Mouse (Mus musculus) megakaryocyte, adult 5-6 weeks (primary cell): ENCODE data around the gene Tmem221. TPM values are rescaled to one million over a fixed set of nuclear protein-coding genes. Genes with fewer than 3 reads are reported as not detected.
A peak's percentile ranks its signal among the peaks of the same experiment; 100 is the strongest.

Experiments
- ATAC-seq: 2 replicates; pipeline ENCODE4 v1.8.0; 2016; ENCODE audit warnings: mild to moderate bottlenecking, inconsistent platforms; ENCODE audit not compliant: poor library complexity, severe bottlenecking
- total RNA-seq, 2 experiments: library from RNA; stranded (forward) in 1 of 2; stranded (reverse) in 1 of 2; fragments of 153-499, 151-499 nt in 1 of 2; fragments of 221-1000, 200-1000 nt in 1 of 2; gene quantifications; 2 replicates each; pipeline versions ENCODE4 v1.2.3 to v1.2.4; 2015 to 2017

Tmem221 gene
- total RNA-seq, 2 experiments from 2014 or later, result 0.99 to 1.8 TPM

GRCm38 (mm10) chr8:71513018-71513754, 45.5 kb downstream of the Tmem221 start:
- no peak for ATAC-seq

GRCm38 (mm10) chr8:71511644-71512043, 47.0 kb downstream of the Tmem221 start, which contains the start of gene Plvap:
TSS of gene Plvap (minus strand) at chr8:71511752.
- ATAC-seq, result peak; percentile 54

- ATAC-seq, result no peak
Observed at GRCm38 (mm10) chr8:71509316-71509715, 49.4 kb downstream of the Tmem221 start.

- ATAC-seq, result no peak
Observed at GRCm38 (mm10) chr8:71507589-71508104, 51.0 kb downstream of the Tmem221 start.

- no peak for ATAC-seq
Observed at GRCm38 (mm10) chr8:71505979-71506378, 52.7 kb downstream of the Tmem221 start.

GRCm38 (mm10) chr8:71505326-71505725, 53.3 kb downstream of the Tmem221 start:
- ATAC-seq, result no peak

- ATAC-seq, result no peak
Observed at GRCm38 (mm10) chr8:71504349-71504748, 54.3 kb downstream of the Tmem221 start.

Other genes with a start within 250 kb of the Tmem221 start
- 124 and 135 TPM in 2 replicates for gene Use1, start 192.0 kb downstream of the Tmem221 start, total RNA-seq (2015)
- gene Use1, start 192.0 kb downstream of the Tmem221 start, total RNA-seq (2017), result 167 and 180 TPM in 2 replicates
- gene Ocel1, start 187.6 kb downstream of the Tmem221 start, total RNA-seq (2015), result 8.7 and 8.9 TPM in 2 replicates
- 16.2 and 18.5 TPM in 2 replicates for gene Ocel1, start 187.6 kb downstream of the Tmem221 start, total RNA-seq (2017)
- gene Nr2f6, start 176.9 kb downstream of the Tmem221 start, total RNA-seq (2015), result 8.2 and 13.8 TPM in 2 replicates
- gene Nr2f6, start 176.9 kb downstream of the Tmem221 start, total RNA-seq (2017), result 6.9 and 9.1 TPM in 2 replicates
- not detected in 2 replicates for gene Ushbp1, start 163.1 kb downstream of the Tmem221 start, total RNA-seq (2015)
- not detected in 2 replicates for gene Ushbp1, start 163.1 kb downstream of the Tmem221 start, total RNA-seq (2017)
- gene Babam1, start 162.0 kb downstream of the Tmem221 start, total RNA-seq (2015), result 62.0 and 66.6 TPM in 2 replicates
- gene Babam1, start 162.0 kb downstream of the Tmem221 start, total RNA-seq (2017), result 108 and 110 TPM in 2 replicates
- 14.4 TPM in 2 replicates for gene Ankle1, start 152.9 kb downstream of the Tmem221 start, total RNA-seq (2015)
- gene Ankle1, start 152.9 kb downstream of the Tmem221 start, total RNA-seq (2017), result 13.5 and 16.1 TPM in 2 replicates
- 2.4 and 3.1 TPM in 2 replicates for gene Abhd8, start 95.2 kb downstream of the Tmem221 start, total RNA-seq (2015)
- 5.8 and 7.4 TPM in 2 replicates for gene Abhd8, start 95.2 kb downstream of the Tmem221 start, total RNA-seq (2017)
- gene Mrpl34, start 93.9 kb downstream of the Tmem221 start, total RNA-seq (2015), result 31.6 and 40.1 TPM in 2 replicates
- 33.5 and 36.1 TPM in 2 replicates for gene Mrpl34, start 93.9 kb downstream of the Tmem221 start, total RNA-seq (2017)
- 39.1 and 44.0 TPM in 2 replicates for gene Dda1, start 89.7 kb downstream of the Tmem221 start, total RNA-seq (2015)
- 14.2 and 26.3 TPM in 2 replicates for gene Dda1, start 89.7 kb downstream of the Tmem221 start, total RNA-seq (2017)
- gene Ano8, start 72.9 kb downstream of the Tmem221 start, total RNA-seq (2015), result 0.47 and 1.5 TPM in 2 replicates
- 3.0 and 4.2 TPM in 2 replicates for gene Ano8, start 72.9 kb downstream of the Tmem221 start, total RNA-seq (2017)
- gene Gtpbp3, start 70.8 kb downstream of the Tmem221 start, total RNA-seq (2015), result 3.4 and 3.7 TPM in 2 replicates
- 12.1 and 14.2 TPM in 2 replicates for gene Gtpbp3, start 70.8 kb downstream of the Tmem221 start, total RNA-seq (2017)
- gene Plvap, start 47.1 kb downstream of the Tmem221 start, total RNA-seq (2015), result 0.11 and 0.25 TPM in 2 replicates
- 0.22 and 0.28 TPM in 2 replicates for gene Plvap, start 47.1 kb downstream of the Tmem221 start, total RNA-seq (2017)
- gene Ccdc194, start 33.2 kb downstream of the Tmem221 start, total RNA-seq (2015), result not detected in 2 replicates
- not detected in 2 replicates for gene Ccdc194, start 33.2 kb downstream of the Tmem221 start, total RNA-seq (2017)
- gene Bst2, start 21.4 kb downstream of the Tmem221 start, total RNA-seq (2015), result 19.6 and 23.1 TPM in 2 replicates
- 91.4 and 111 TPM in 2 replicates for gene Bst2, start 21.4 kb downstream of the Tmem221 start, total RNA-seq (2017)
- 47.1 and 48.5 TPM in 2 replicates for gene Mvb12a, start 15.9 kb downstream of the Tmem221 start, total RNA-seq (2015)
- gene Mvb12a, start 15.9 kb downstream of the Tmem221 start, total RNA-seq (2017), result 42.8 and 68.8 TPM in 2 replicates
- not detected in 2 replicates for gene Nxnl1, start 7.7 kb upstream of the Tmem221 start, total RNA-seq (2015)
- gene Nxnl1, start 7.7 kb upstream of the Tmem221 start, total RNA-seq (2017), result 0.11 TPM in 1 of 2 replicates, not detected in the other
- 1.5 and 2.0 TPM in 2 replicates for gene Slc27a1, start 10.0 kb upstream of the Tmem221 start, total RNA-seq (2015)
- gene Slc27a1, start 10.0 kb upstream of the Tmem221 start, total RNA-seq (2017), result 2.8 and 3.9 TPM in 2 replicates
- 65.1 and 73.6 TPM in 2 replicates for gene Pgls, start 33.3 kb upstream of the Tmem221 start, total RNA-seq (2015)
- gene Pgls, start 33.3 kb upstream of the Tmem221 start, total RNA-seq (2017), result 50.5 and 78.3 TPM in 2 replicates
- gene Fam129c, start 38.8 kb upstream of the Tmem221 start, total RNA-seq (2015), result 4.6 and 4.8 TPM in 2 replicates
- 3.6 and 8.6 TPM in 2 replicates for gene Fam129c, start 38.8 kb upstream of the Tmem221 start, total RNA-seq (2017)
- gene Colgalt1, start 52.1 kb upstream of the Tmem221 start, total RNA-seq (2015), result 46.8 and 51.2 TPM in 2 replicates
- 54.8 and 56.8 TPM in 2 replicates for gene Colgalt1, start 52.1 kb upstream of the Tmem221 start, total RNA-seq (2017)
- 0.11 TPM in 1 of 2 replicates, not detected in the other for gene Unc13a, start 112.9 kb upstream of the Tmem221 start, total RNA-seq (2015)
- gene Unc13a, start 112.9 kb upstream of the Tmem221 start, total RNA-seq (2017), result 1.1 TPM in 1 of 2 replicates, not detected in the other
- 4.8 and 5.0 TPM in 2 replicates for gene Jak3, start 117.4 kb upstream of the Tmem221 start, total RNA-seq (2015)
- 2.6 and 5.2 TPM in 2 replicates for gene Jak3, start 117.4 kb upstream of the Tmem221 start, total RNA-seq (2017)
- gene Insl3, start 130.3 kb upstream of the Tmem221 start, total RNA-seq (2015), result 2.9 and 4.2 TPM in 2 replicates
- gene Insl3, start 130.3 kb upstream of the Tmem221 start, total RNA-seq (2017), result 1.1 and 2.4 TPM in 2 replicates
- 0.36 and 0.89 TPM in 2 replicates for gene B3gnt3, start 142.9 kb upstream of the Tmem221 start, total RNA-seq (2015)
- gene B3gnt3, start 142.9 kb upstream of the Tmem221 start, total RNA-seq (2017), result 0.18 TPM in 1 of 2 replicates, not detected in the other
- 28.4 and 30.9 TPM in 2 replicates for gene Fcho1, start 166.8 kb upstream of the Tmem221 start, total RNA-seq (2015)
- gene Fcho1, start 166.8 kb upstream of the Tmem221 start, total RNA-seq (2017), result 39.6 and 41.2 TPM in 2 replicates